Mouse (Mus musculus) bone marrow, adult 2 months (tissue): Measurements from ENCODE around the gene Cetn4.

Experiments
- CTCF ChIP-seq: fragments of 200-500 bp; IDR thresholded peaks from 2 replicates; pipeline ENCODE4 v1.5.1; 2011; ENCODE audit warnings: low read length, control low read depth; ENCODE audit not compliant: control insufficient read depth, insufficient read depth
- POLR2A ChIP-seq: fragments of 200-500 bp; IDR thresholded peaks from 2 replicates; pipeline ENCODE4 v1.6.1; 2011; ENCODE audit warnings: low read depth, mild to moderate bottlenecking, control low read depth, low read length, borderline replicate concordance; ENCODE audit not compliant: control insufficient read depth

- no peak for TF ChIP-seq CTCF
- no peak for TF ChIP-seq POLR2A
Observed at GRCm38 (mm10) chr3:37349166-37349548, 36.6 kb upstream of the Cetn4 start.
